Mouse (Mus musculus) adrenal gland, adult 2 months (tissue): ENCODE measurements around the gene Eddm3b. TPM values are rescaled to one million over a fixed set of nuclear protein-coding genes. Genes with fewer than 3 reads are reported as not detected.

ENCODE experiments used
- DNase-seq: peaks from one replicate; pipeline ENCODE4 v3.0.0; 2021
- polyA plus RNA-seq: library from polyadenylated mRNA; depleted of rRNA; stranded (reverse); fragments of >200 nt; gene quantifications from 2 replicates; pipeline ENCODE4 v1.2.3, GENCODE M21; 2012
- total RNA-seq, 2 experiments: library from RNA; stranded (reverse); gene quantifications; 2 replicates each; pipeline ENCODE4 v1.2.3; 2021

Eddm3b gene
- total and polyA plus RNA-seq, 3 experiments: not detected

GRCm38 (mm10) chr14:51094096-51094875, 19.9 kb upstream of the Eddm3b start:
- DNase-seq: peak; percentile 31

- no peak for DNase-seq
Observed at GRCm38 (mm10) chr14:51094921-51095320, 19.3 kb upstream of the Eddm3b start.

GRCm38 (mm10) chr14:51095736-51096524, 18.3 kb upstream of the Eddm3b start:
- DNase-seq: no peak

- DNase-seq: peak; percentile 79
Observed at GRCm38 (mm10) chr14:51098300-51098699, 15.9 kb upstream of the Eddm3b start.

- no peak for DNase-seq
Observed at GRCm38 (mm10) chr14:51098921-51099320, 15.3 kb upstream of the Eddm3b start.

- no peak for DNase-seq
Observed at GRCm38 (mm10) chr14:51101284-51101683, 12.9 kb upstream of the Eddm3b start.

- peak; percentile 58 for DNase-seq
Observed at GRCm38 (mm10) chr14:51103217-51103616, 11.0 kb upstream of the Eddm3b start.

- DNase-seq: no peak
Observed at GRCm38 (mm10) chr14:51104366-51104765, 9.9 kb upstream of the Eddm3b start.

- no peak for DNase-seq
Observed at GRCm38 (mm10) chr14:51106449-51106967, 7.7 kb upstream of the Eddm3b start.

- DNase-seq: no peak
Observed at GRCm38 (mm10) chr14:51111966-51112365, 2.3 kb upstream of the Eddm3b start.

- no peak for DNase-seq
Observed at GRCm38 (mm10) chr14:51113476-51113875, 750 bp upstream of the Eddm3b start.

- no peak for DNase-seq
Observed at GRCm38 (mm10) chr14:51125684-51126083, 11.5 kb downstream of the Eddm3b start.

- DNase-seq: no peak
Observed at GRCm38 (mm10) chr14:51127648-51128258, 13.5 kb downstream of the Eddm3b start.

GRCm38 (mm10) chr14:51128775-51129623, 14.8 kb downstream of the Eddm3b start:
- DNase-seq: no peak

GRCm38 (mm10) chr14:51129624-51129975, 15.4 kb downstream of the Eddm3b start:
- no peak for DNase-seq

GRCm38 (mm10) chr14:51130315-51130940, 16.2 kb downstream of the Eddm3b start:
- DNase-seq: no peak

- no peak for DNase-seq
Observed at GRCm38 (mm10) chr14:51131086-51131815, 17.0 kb downstream of the Eddm3b start.

- DNase-seq: no peak
Observed at GRCm38 (mm10) chr14:51132372-51132771, 18.1 kb downstream of the Eddm3b start.

- peak; percentile 39 for DNase-seq
Observed at GRCm38 (mm10) chr14:51140342-51140741, 26.1 kb downstream of the Eddm3b start.

GRCm38 (mm10) chr14:51142119-51142518, 27.9 kb downstream of the Eddm3b start:
- DNase-seq: no peak
